23 mouse cellular contexts compared by ENCODE assay signal in the genomic region with DNA sequence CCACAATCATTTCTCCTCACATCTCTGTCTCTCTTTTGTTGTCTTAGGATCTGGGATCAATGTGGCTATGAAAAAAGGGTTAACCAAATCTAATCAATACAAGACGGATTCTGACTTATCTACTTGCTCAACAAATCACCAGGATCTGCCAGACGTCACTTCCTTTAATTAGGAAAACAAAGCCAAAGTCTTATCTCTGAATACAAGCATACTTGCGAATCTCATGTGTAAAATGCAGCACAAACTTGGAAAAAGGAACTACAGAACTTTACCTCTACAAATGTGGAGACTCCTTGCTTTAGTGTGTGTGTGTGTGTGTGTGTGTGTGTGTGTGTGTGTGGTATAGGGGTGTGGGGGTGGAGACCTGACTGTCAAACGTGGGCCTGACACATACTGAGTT.
"Had no signal": no experiment of that assay in that cellular context is flagged by ENCODE, and none has a peak within 500 bp of the region (broad histone marks: within the 10 kb centered on the region; RNA-seq: fewer than 3 reads in every experiment).

No protein-coding gene starts in this region.

- DNase-seq: gastrocnemius, postnatal 14 days; gastrocnemius, postnatal 36 days; heart, postnatal 14 days; heart, postnatal 36 days; kidney, adult 11 months; kidney, adult 2 months; kidney, adult 9 months; kidney, postnatal 14 days; kidney, postnatal 36 days; layer of hippocampus, adult 9-11 months; layer of hippocampus, postnatal 36 days; liver, embryonic 13.5 days had no signal

- H3K27me3 ChIP-seq: heart, embryonic 13.5 days; heart, embryonic 15.5 days; hindbrain, embryonic 13.5 days; hindbrain, embryonic 15.5 days; kidney, embryonic 15.5 days; limb, embryonic 12.5 days; liver, embryonic 13.5 days; liver, embryonic 15.5 days had no signal

- H3K4me3 ChIP-seq: heart, embryonic 13.5 days; heart, embryonic 15.5 days; hindbrain, embryonic 13.5 days; hindbrain, embryonic 15.5 days; kidney, embryonic 15.5 days; limb, embryonic 10.5 days; limb, embryonic 12.5 days; liver, embryonic 13.5 days; liver, embryonic 15.5 days had no signal

- H3K36me3 ChIP-seq: heart, embryonic 15.5 days; hindbrain, embryonic 13.5 days; hindbrain, embryonic 15.5 days; kidney, embryonic 15.5 days; limb, embryonic 12.5 days; liver, embryonic 13.5 days; liver, embryonic 15.5 days had no signal

- H3K9me3 ChIP-seq: heart, embryonic 13.5 days; heart, embryonic 15.5 days; hindbrain, embryonic 13.5 days; hindbrain, embryonic 15.5 days; kidney, embryonic 15.5 days; limb, embryonic 10.5 days; limb, embryonic 12.5 days; liver, embryonic 13.5 days; liver, embryonic 15.5 days had no signal

- H3K27ac ChIP-seq: heart, embryonic 13.5 days; heart, embryonic 15.5 days; hindbrain, embryonic 13.5 days; hindbrain, embryonic 15.5 days; hindbrain, postnatal 0 days; kidney, embryonic 15.5 days; kidney, postnatal 0 days; limb, embryonic 10.5 days; limb, embryonic 12.5 days; liver, embryonic 13.5 days; liver, embryonic 15.5 days had no signal

- ATAC-seq: hindbrain, postnatal 0 days; intestine, embryonic 16.5 days had no signal
